Mouse (Mus musculus): ENCODE results near the gene Ecm2. TPM values are rescaled to one million over a fixed set of nuclear protein-coding genes. Genes with fewer than 3 reads are reported as not detected.

Gene Ecm2
- polyA plus RNA-seq, 1 experiment from 2014 or later = 3.1 TPM

GRCm38 (mm10) chr13:49530636-49531035 is 26.0 kb downstream of the Ecm2 start:
- Histone ChIP-seq H3K36me3 (ENCODE audit: insufficient read depth, low read length) (no peaks in the 10 kb centered on the region), H3K9ac (replicated peaks; ENCODE audit: low read depth) (no peak overlapping the region), H3K27ac (ENCODE audit: low read length) (no peak overlapping the region), H3K4me2 (replicated peaks; ENCODE audit: low read depth, low read length) (no peak overlapping the region), H3K9me3 (ENCODE audit: low read length) (no peaks in the 10 kb centered on the region), H3K4me1 (ENCODE audit: insufficient read depth, low read depth, low read length) (no peaks in the 10 kb centered on the region), H3K4me3 (ENCODE audit: low read depth, low read length) (no peak overlapping the region), H3K27me3 (replicated peaks; ENCODE audit: insufficient read depth, low read length) (no peaks in the 10 kb centered on the region)
- DNase-seq (ENCODE audit: low spot score) (no peak), ATAC-seq (no peak)
- no peak for TF ChIP-seq CTCF (IDR thresholded peaks at IDR 0.05)
- no peak for TF ChIP-seq EP300 (IDR thresholded peaks at IDR 0.05)
- 91% methylated on average over 4 of the region's 4 CpGs for WGBS

DNA sequence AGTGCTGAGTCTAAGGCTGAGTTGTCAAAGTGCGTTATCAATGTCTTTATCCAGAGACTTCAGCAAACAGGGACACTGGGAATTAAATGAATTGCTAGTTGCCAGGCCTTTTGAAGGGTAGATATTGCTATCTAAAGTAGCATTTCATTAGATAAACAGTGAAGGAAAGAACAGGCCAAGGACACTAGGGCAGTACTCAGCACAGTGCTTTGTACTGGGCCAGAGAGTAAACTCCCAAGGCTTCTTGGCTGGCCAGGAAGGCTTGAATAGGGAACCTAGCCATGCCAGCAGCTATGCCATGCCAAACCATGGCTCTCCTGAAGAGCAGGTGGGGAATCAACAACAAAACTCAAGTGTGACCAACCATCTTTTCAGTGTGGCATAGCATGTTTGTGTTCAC is 32.3 kb downstream of the Ecm2 start:
- 100% methylated on average over 1 of the region's 1 CpGs for WGBS
- H3K4me2 ChIP-seq (replicated peaks; ENCODE audit: low read depth, low read length) = no peak overlapping the region
- no peaks in the 10 kb centered on the region for H3K9me3 ChIP-seq (ENCODE audit: low read length)
- H3K27ac ChIP-seq (ENCODE audit: low read length) = no peak overlapping the region
- no peak overlapping the region for H3K9ac ChIP-seq (replicated peaks; ENCODE audit: low read depth)
- TF ChIP-seq CTCF (IDR thresholded peaks at IDR 0.05) = no peak
- no peak for TF ChIP-seq EP300 (IDR thresholded peaks at IDR 0.05)
- DNase-seq (ENCODE audit: low spot score) (no peak), ATAC-seq (no peak)
- no peaks in the 10 kb centered on the region for H3K36me3 ChIP-seq (ENCODE audit: insufficient read depth, low read length)
- no peaks in the 10 kb centered on the region for H3K4me1 ChIP-seq (ENCODE audit: insufficient read depth, low read depth, low read length)
- H3K4me3 ChIP-seq (ENCODE audit: low read depth, low read length) = no peak overlapping the region
- no peaks in the 10 kb centered on the region for H3K27me3 ChIP-seq (replicated peaks; ENCODE audit: insufficient read depth, low read length)

- no peaks in the 10 kb centered on the region for H3K27me3 ChIP-seq (replicated peaks; ENCODE audit: insufficient read depth, low read length)
- no peak overlapping the region for H3K9ac ChIP-seq (replicated peaks; ENCODE audit: low read depth)
- DNase-seq (ENCODE audit: low spot score) (peak; percentile 39), ATAC-seq (0 out of 2 replicates have a peak, but pooled peaks have one; percentile 33)
- H3K4me3 ChIP-seq (ENCODE audit: low read depth, low read length) = no peak overlapping the region
- H3K4me1 ChIP-seq (ENCODE audit: insufficient read depth, low read depth, low read length) = no peaks in the 10 kb centered on the region
- 82% methylated on average over 1 of the region's 1 CpGs for WGBS
- H3K27ac ChIP-seq (ENCODE audit: low read length) = no peak overlapping the region
- TF ChIP-seq EP300 (IDR thresholded peaks at IDR 0.05) (no peak), CTCF (IDR thresholded peaks at IDR 0.05) (no peak)
- H3K4me2 ChIP-seq (replicated peaks; ENCODE audit: low read depth, low read length) = no peak overlapping the region
- H3K36me3 ChIP-seq (ENCODE audit: insufficient read depth, low read length) = no peaks in the 10 kb centered on the region
- no peaks in the 10 kb centered on the region for H3K9me3 ChIP-seq (ENCODE audit: low read length)
These were observed 34.1 kb downstream of the Ecm2 start for GRCm38 (mm10) chr13:49538693-49539092.

DNA sequence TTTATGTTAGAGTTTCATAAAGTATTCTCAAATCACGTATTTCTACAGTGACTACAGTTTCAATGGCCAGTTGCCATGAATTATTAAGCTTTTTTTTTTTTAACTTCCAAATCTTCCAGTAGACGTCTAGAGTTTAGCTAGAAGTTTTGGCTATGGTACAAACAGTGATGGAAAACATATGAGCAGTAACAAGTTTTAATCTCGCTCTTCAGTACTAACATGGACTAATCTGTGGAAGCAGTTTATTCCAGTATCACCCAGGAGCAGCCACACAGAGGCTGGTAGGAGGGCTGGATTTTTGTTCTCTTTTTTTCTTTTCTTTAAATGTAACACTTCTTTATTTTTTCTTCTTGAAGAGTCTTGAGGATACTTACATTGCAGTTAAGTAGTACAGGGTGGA is 39.7 kb downstream of the Ecm2 start, which contains the start of gene Aspn:
TSS of gene Aspn (plus strand) at position 165 of the 400 bp plus-strand sequence.
- Histone ChIP-seq H3K27me3 (replicated peaks; ENCODE audit: insufficient read depth, low read length) (no peaks in the 10 kb centered on the region), H3K4me1 (ENCODE audit: insufficient read depth, low read depth, low read length) (no peaks in the 10 kb centered on the region), H3K9me3 (ENCODE audit: low read length) (no peaks in the 10 kb centered on the region), H3K9ac (replicated peaks; ENCODE audit: low read depth) (no peak within 1 kb of the TSS), H3K4me3 (ENCODE audit: low read depth, low read length) (no peak within 1 kb of the TSS), H3K27ac (ENCODE audit: low read length) (no peak within 1 kb of the TSS), H3K36me3 (ENCODE audit: insufficient read depth, low read length) (no peaks in the 10 kb centered on the region), H3K4me2 (replicated peaks; ENCODE audit: low read depth, low read length) (no peak within 1 kb of the TSS)
- ATAC-seq (0 out of 2 replicates have a peak, but pooled peaks have one; percentile 37), DNase-seq (ENCODE audit: low spot score) (peak; percentile 65)
- TF ChIP-seq CTCF (IDR thresholded peaks at IDR 0.05) (no peak), EP300 (IDR thresholded peaks at IDR 0.05) (0 out of 2 replicates have a peak, but pooled peaks have one; percentile 13)
- 52% methylated on average over 3 of the region's 3 CpGs for WGBS

- no peaks in the 10 kb centered on the region for H3K4me1 ChIP-seq (ENCODE audit: insufficient read depth, low read depth, low read length)
- no peaks in the 10 kb centered on the region for H3K36me3 ChIP-seq (ENCODE audit: insufficient read depth, low read length)
- TF ChIP-seq CTCF (IDR thresholded peaks at IDR 0.05) = no peak
- TF ChIP-seq EP300 (IDR thresholded peaks at IDR 0.05) = no peak
- H3K27me3 ChIP-seq (replicated peaks; ENCODE audit: insufficient read depth, low read length) = no peaks in the 10 kb centered on the region
- no peak overlapping the region for H3K4me2 ChIP-seq (replicated peaks; ENCODE audit: low read depth, low read length)
- H3K27ac ChIP-seq (ENCODE audit: low read length) = 0 out of 2 replicates have a peak overlapping the region, but pooled peaks have one; percentile 11
- DNase-seq (ENCODE audit: low spot score) (no peak), ATAC-seq (no peak)
- H3K4me3 ChIP-seq (ENCODE audit: low read depth, low read length) = no peak overlapping the region
- H3K9ac ChIP-seq (replicated peaks; ENCODE audit: low read depth) = no peak overlapping the region
- WGBS = 41% methylated on average over 3 of the region's 3 CpGs
- H3K9me3 ChIP-seq (ENCODE audit: low read length) = no peaks in the 10 kb centered on the region
These were observed 41.0 kb downstream of the Ecm2 start for GRCm38 (mm10) chr13:49545646-49546045.

DNA sequence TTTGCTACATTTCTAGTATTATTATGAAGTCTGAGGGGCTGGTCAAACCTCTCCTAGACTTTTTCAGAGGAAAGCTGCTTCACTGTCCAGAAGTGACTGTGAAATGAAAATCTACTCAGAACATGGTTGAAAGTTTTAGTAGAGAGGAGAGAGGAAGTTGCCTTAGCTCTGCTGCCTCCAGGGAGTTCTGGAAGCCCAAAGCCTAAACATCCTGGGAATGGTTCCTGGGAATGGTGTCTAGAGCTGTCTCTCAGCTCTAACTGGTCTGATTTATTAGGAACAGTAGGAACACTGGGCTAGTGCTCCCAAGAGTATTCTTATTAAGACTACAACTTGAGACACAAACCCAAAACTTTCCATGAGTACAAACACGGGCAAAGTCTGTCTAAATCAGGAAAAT is 41.9 kb downstream of the Ecm2 start:
- ATAC-seq (peak; percentile 47; the same call in 1 of the 2 replicates), DNase-seq (ENCODE audit: low spot score) (peak; percentile 44)
- no peaks in the 10 kb centered on the region for H3K27me3 ChIP-seq (replicated peaks; ENCODE audit: insufficient read depth, low read length)
- no peak overlapping the region for H3K9ac ChIP-seq (replicated peaks; ENCODE audit: low read depth)
- no peak for TF ChIP-seq CTCF (IDR thresholded peaks at IDR 0.05)
- TF ChIP-seq EP300 (IDR thresholded peaks at IDR 0.05) = no peak
- no peak overlapping the region for H3K27ac ChIP-seq (ENCODE audit: low read length)
- no peaks in the 10 kb centered on the region for H3K9me3 ChIP-seq (ENCODE audit: low read length)
- WGBS = 72% methylated on average over 1 of the region's 1 CpGs
- H3K4me2 ChIP-seq (replicated peaks; ENCODE audit: low read depth, low read length) = no peak overlapping the region
- H3K36me3 ChIP-seq (ENCODE audit: insufficient read depth, low read length) = no peaks in the 10 kb centered on the region
- no peaks in the 10 kb centered on the region for H3K4me1 ChIP-seq (ENCODE audit: insufficient read depth, low read depth, low read length)
- H3K4me3 ChIP-seq (ENCODE audit: low read depth, low read length) = no peak overlapping the region
